Mouse (Mus musculus) cerebellum, adult 2 months (tissue): ENCODE results near the gene Ssc5d. TPM values are rescaled to one million over a fixed set of nuclear protein-coding genes. Genes with fewer than 3 reads are reported as not detected.

Experiments used
- DNase-seq, 2 experiments: peaks; one replicate each; pipeline ENCODE4 v3.0.0; 2021
- H3K27ac ChIP-seq: fragments of 200-500 bp; 2 replicates; pipeline ENCODE4 v1.5.1; 2012; ENCODE audit warnings: low read length, control low read depth, inconsistent platforms; ENCODE audit not compliant: insufficient read depth
- H3K27me3 ChIP-seq: fragments of 200-500 bp; 2 replicates; pipeline ENCODE4 v1.6.1; 2012; ENCODE audit warnings: inconsistent platforms, mild to moderate bottlenecking, low read length, moderate library complexity; ENCODE audit not compliant: control insufficient read depth, insufficient read depth
- H3K4me1 ChIP-seq: fragments of 200-500 bp; 2 replicates; pipeline ENCODE4 v1.6.1; 2011; ENCODE audit warnings: low read length; ENCODE audit not compliant: control insufficient read depth, insufficient read depth
- H3K4me3 ChIP-seq: fragments of 200-500 bp; replicated peaks from 2 replicates; pipeline ENCODE3; 2011; ENCODE audit warnings: mild to moderate bottlenecking, low read depth, low read length, control low read depth; ENCODE audit not compliant: insufficient read depth
- CTCF ChIP-seq: fragments of 200-500 bp; IDR thresholded peaks from 2 replicates; pipeline ENCODE4 v1.5.1; 2011; ENCODE audit warnings: low read depth, mild to moderate bottlenecking, control low read depth, low read length, moderate library complexity, borderline replicate concordance; ENCODE audit not compliant: insufficient read depth
- POLR2A ChIP-seq: fragments of 200-500 bp; IDR thresholded peaks from 2 replicates; pipeline ENCODE4 v1.6.1; 2011; ENCODE audit warnings: low read length, control low read depth, borderline replicate concordance; ENCODE audit not compliant: insufficient read depth
- WGBS: fragments of 180-500 bp; shearing (Covaris S2); methylation state at CpG from one replicate; pipeline ENCODE4 v1.1.7; 2018; 5-methylcytosine and 5-hydroxymethylcytosine counted together
- polyA plus RNA-seq: library from polyadenylated mRNA; depleted of rRNA; stranded (reverse); fragments of >200 nt; gene quantifications from 2 replicates; pipeline ENCODE4 v1.2.3, GENCODE M21; 2012

Ssc5d gene
- polyA plus RNA-seq, 1 experiment: 1.9 TPM

DNA sequence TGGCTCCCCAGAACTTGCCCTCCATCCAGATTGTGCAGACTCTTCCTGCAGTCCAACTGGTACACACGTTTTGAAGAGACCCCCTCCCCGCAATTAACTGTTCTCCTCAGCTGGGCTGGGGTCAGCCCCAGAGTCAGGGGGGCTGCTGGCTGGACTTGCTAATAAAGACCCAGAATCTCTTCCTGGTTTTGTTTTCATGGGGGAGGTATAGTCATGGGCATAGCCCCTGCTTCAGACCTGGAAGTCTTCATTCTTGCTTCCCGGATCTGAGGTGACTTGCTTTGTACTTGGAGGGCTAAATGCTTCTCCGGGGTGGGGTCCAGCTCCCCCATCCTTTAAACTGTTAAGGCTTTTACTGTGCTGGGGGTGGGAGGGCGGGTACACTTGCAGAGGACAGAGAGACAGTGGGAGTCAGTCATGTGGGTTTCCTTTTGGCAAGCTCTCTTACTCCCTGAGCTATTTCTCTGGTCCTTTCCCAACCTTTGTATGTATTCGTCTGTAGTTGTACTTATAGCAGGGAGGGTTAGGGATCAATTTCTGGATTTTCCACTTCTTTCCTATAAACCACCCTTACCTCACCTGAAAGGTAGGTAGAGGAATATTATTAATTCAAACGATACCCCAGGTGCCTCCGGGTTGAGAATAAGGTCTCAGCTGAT lies 3.6 kb upstream of the Ssc5d start, which contains the start of gene Nat14:
TSS of gene Nat14 (plus strand) at position 205 of the 659 bp plus-strand sequence.
- DNase-seq: no peak
- TF ChIP-seq POLR2A: no peak
- TF ChIP-seq CTCF: no peak
- H3K4me1 ChIP-seq: peaks cover 3% of the 10 kb centered on the region
- WGBS: 16% methylated on average over 8 of the region's 8 CpGs
- H3K27ac ChIP-seq: peak within 1 kb of the TSS; percentile 89
- H3K4me3 ChIP-seq: peak within 1 kb of the TSS; percentile 51
- H3K27me3 ChIP-seq: no peaks in the 10 kb centered on the region

DNA sequence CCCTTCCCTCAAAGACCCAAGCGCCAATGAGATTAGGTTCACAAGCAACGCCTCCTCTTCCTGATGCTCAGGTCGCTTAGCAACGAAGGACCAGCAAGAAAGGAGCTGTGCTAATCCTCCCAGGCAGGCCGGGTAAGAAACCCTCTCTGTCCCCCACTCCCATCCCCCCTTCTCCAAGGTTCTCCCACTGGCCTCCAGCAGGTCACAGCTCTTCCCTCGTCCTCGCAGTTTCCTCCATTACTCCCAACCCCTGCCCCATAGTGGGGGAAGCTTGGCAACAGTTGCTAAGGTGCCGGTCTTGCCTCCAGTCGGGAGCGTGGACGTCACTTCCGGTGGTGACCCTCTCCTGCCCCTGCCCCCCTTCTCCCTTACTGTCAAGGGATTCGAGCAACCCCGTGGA lies 3.1 kb upstream of the Ssc5d start:
- Histone ChIP-seq H3K4me3 (peak overlapping the region; percentile 51), H3K27ac (peak overlapping the region; percentile 89), H3K4me1 (peaks cover 3% of the 10 kb centered on the region), H3K27me3 (no peaks in the 10 kb centered on the region)
- DNase-seq: peak; percentile 85 to 88
- no peak for TF ChIP-seq CTCF
- WGBS: 1% methylated on average over 14 of the region's 14 CpGs

DNA sequence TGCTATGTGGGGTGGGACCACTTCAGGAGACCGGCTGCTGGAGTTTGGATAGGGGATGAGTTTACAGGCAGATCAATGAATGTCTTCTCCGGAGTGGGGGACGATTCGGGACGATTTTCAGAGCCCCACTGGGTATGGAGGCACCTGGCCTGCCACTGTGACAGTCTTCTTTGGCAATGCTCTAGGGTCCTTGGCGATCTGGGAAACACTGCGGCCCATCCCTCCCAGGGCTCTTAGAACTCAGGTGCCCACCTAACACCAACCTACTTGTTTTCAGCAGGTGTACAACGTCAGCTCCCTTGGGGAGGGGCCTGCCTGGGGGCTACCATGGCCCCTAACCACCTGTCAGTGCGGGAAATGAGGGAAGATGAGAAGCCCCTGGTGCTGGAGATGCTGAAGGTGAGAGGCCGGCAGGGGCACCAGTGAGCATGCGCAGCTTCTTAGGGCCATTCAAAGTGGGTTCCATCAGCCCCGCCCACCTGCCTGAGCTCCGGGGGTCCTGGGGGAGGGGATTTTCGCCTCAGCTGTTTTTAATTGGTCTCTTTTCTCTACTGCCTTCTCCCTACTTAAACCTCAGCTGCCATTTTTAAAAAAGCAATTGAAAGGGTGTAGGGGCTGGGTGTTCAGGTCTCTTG lies 2.5 kb upstream of the Ssc5d start:
- peak; percentile 38; the same call in 1 of the 2 replicates for TF ChIP-seq CTCF
- TF ChIP-seq POLR2A: no peak
- H3K4me1 ChIP-seq: peaks cover 1% of the 10 kb centered on the region

DNA sequence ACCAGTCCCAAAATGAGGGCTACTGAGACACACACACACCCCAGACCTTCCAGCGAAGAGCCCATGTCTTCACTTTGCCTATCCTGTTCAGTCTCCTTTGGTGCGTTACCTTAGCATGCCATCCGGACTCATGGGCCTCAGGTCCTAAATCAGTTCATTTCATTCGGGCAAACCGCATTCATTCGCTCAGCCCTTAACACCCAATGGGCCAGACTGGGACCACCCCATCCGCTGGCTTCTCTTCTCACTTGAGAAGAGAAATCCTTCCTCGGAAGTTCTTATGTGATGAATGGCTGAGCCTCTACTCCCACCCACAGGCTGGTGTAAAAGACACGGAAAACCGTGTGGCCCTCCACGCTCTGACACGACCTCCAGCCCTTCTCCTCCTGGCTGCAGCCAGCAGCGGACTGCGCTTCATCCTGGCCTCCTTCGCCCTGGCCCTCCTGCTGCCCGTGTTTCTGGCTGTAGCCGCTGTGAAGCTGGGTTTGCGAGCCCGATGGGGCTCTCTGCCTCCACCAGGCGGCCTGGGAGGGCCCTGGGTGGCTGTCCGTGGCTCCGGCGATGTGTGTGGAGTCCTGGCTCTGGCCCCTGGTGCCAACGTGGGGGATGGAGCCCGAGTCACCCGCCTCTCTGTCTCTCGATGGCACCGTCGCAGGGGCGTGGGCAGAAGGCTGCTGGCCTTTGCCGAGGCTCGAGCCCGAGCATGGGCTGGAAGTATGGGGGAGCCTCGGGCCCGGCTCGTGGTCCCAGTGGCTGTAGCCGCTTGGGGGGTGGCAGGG lies 1.8 kb upstream of the Ssc5d start:
- WGBS: 3% methylated on average over 37 of the region's 37 CpGs
- peak overlapping the region; percentile 51 for H3K4me3 ChIP-seq
- TF ChIP-seq CTCF (peak; percentile 34; the same call in 1 of the 2 replicates), POLR2A (0 out of 2 replicates have a peak, but pooled peaks have one; percentile 45)
- no peaks in the 10 kb centered on the region for H3K27me3 ChIP-seq
- DNase-seq: peak; percentile 74 to 76
- H3K27ac ChIP-seq: peak overlapping the region; percentile 89
- no peaks in the 10 kb centered on the region; the same call in 1 of the 2 replicates for H3K4me1 ChIP-seq

More for the DNA sequence above, 2.5 kb upstream of the Ssc5d start:
- Histone ChIP-seq H3K4me3 (peak overlapping the region; percentile 51), H3K27ac (peak overlapping the region; percentile 89), H3K27me3 (no peaks in the 10 kb centered on the region)
- DNase-seq: peak; percentile 80 to 84
- 0% methylated on average over 14 of the region's 14 CpGs for WGBS

DNA sequence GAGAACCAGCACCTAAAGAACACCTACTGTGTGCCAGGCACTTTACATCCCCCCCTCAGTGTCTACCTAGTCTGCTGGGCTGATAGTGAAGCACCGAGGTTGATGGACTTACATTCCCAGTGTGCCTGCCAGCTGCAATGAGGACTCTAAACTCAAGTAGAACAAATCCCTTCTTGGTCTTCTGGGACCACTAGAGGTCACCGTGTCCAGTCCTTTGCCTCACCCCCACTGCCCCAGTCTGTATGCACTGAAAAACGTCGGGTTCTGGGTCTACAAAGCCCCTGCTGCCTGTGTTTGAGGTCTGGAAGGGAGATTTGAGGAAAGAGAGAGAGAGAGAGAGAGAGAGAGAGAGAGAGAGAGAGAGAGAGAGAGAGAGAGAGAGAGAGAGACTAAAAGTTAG lies 1.1 kb upstream of the Ssc5d start:
- TF ChIP-seq POLR2A: no peak
- no peak for TF ChIP-seq CTCF
- no peaks in the 10 kb centered on the region for H3K27me3 ChIP-seq
- WGBS: 9% methylated on average over 4 of the region's 4 CpGs
- no peaks in the 10 kb centered on the region; the same call in 1 of the 2 replicates for H3K4me1 ChIP-seq
- no peak for DNase-seq
- peak overlapping the region; percentile 89; the same call in 1 of the 2 replicates for H3K27ac ChIP-seq
- H3K4me3 ChIP-seq: no peak overlapping the region

DNA sequence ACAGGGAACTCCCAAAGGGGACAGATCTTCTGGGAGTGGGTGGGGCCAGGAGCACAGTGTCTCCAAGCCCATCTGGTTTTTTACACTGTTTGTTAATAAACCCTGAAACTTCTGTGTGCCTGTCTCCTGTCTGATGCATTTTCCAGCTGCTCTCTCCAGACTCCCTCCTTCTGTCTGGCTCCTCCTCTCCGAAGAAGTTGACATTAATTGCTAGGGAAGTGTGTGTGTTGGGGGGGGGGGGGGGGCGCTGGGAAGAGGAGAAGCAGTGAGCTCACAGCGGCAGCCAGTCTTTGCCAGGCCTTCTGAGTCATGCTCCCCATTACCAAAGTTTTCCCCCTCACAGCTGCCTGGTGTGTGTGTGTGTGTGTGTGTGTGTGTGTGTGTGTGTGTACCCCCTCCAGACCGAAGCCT lies 689 bp upstream of the Ssc5d start:
- TF ChIP-seq POLR2A: no peak
- 18% methylated on average over 4 of the region's 4 CpGs for WGBS
- no peak for DNase-seq
- no peaks in the 10 kb centered on the region for H3K27me3 ChIP-seq
- no peak overlapping the region for H3K4me3 ChIP-seq
- H3K4me1 ChIP-seq: no peaks in the 10 kb centered on the region; the same call in 1 of the 2 replicates
- H3K27ac ChIP-seq: no peak overlapping the region

DNA sequence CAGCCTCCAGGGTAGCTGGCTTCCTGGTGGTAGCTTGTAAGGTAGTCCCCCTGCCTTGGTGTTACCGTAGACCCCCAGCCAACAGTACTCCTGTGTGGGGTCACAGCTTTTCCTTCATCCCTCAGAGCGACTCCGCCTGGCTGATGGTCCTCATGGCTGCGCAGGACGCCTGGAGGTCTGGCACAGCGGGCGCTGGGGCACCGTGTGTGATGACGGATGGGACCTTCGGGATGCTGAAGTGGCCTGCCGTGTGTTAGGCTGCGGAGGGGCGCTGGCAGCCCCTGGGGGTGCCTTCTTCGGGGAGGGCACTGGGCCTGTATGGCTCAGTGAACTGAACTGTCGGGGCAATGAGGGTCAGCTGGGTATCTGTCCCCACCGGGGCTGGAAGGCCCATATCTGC lies 1.3 kb downstream of the Ssc5d start:
- no peak for DNase-seq
- Histone ChIP-seq H3K27me3 (no peaks in the 10 kb centered on the region), H3K4me1 (no peaks in the 10 kb centered on the region; the same call in 1 of the 2 replicates), H3K4me3 (no peak overlapping the region), H3K27ac (no peak overlapping the region)
- 60% methylated on average over 16 of the region's 16 CpGs for WGBS
- TF ChIP-seq CTCF (no peak), POLR2A (no peak)

DNA sequence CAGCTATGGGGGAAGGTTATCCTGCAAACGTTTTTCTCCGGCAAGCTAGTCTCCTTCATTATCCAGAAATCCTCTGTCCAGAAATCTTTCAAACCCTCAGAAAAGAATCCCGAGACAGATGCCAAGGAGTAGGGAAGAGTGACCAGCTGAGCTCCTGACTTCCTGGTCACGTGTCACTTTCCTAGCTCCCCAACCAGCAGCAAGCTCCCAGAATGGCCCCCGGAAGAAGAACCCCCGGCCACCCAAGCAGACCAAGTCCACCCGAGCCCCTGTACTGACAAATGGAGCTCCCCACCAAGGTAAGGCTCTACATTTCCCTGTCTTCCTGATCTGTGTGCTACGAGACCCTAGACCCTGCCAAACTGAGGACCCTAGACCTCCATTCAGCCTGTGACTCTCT lies 2.1 kb downstream of the Ssc5d start:
- Histone ChIP-seq H3K27me3 (no peaks in the 10 kb centered on the region), H3K27ac (no peak overlapping the region), H3K4me3 (no peak overlapping the region), H3K4me1 (no peaks in the 10 kb centered on the region; the same call in 1 of the 2 replicates)
- DNase-seq: no peak
- TF ChIP-seq POLR2A: no peak
- no peak for TF ChIP-seq CTCF
- 45% methylated on average over 8 of the region's 8 CpGs for whole genome bisulfite sequencing
